Mouse (Mus musculus) heart, adult 18-20 months (tissue): ENCODE data around the gene Foxd1. TPM values are rescaled to one million over a fixed set of nuclear protein-coding genes. Genes with fewer than 3 reads are reported as not detected.
A peak's percentile ranks its signal among the peaks of the same experiment; 100 is the strongest.

ENCODE experiments used
- DNase-seq, 2 experiments: peaks; one replicate each; pipeline ENCODE4 v3.0.0; 2021 to 2022; ENCODE audit warnings: mixed read lengths in 1 of 2
- total RNA-seq, 2 experiments: library from RNA; stranded (reverse); gene quantifications; 2 replicates each; pipeline ENCODE4 v1.2.3; 2021

Foxd1 gene
- total RNA-seq, 2 experiments from 2014 or later, result 0.05 to 0.08 TPM

DNA sequence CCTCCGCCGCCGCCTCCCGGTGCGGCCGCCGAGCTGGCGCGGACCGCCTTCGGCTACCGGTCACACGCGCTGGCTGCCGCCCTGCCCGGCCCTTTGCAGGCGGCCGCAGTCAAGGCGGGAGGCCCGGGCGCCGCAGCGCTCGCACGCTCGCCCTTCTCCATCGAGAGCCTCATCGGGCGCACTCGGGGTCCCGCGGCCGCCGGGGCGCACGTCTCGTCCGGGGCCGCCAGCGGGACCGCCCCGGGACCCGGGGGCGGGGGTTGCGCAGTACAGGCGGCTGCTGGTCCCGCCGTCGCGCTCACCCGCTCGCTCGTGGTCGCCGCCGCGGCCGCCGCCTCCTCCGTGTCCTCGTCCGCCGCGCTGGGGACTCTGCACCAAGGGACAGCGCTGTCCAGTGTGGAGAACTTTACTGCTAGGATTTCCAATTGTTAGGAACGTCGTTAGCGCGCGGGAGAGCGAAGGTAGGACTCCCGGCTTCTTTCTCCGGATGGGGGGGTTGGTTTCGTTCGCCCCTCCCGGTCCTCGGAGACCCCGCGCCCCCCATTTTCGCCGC lies 1.6 kb downstream of the Foxd1 start:
- peak in 1 of 2 experiments; percentile 37 for DNase-seq

DNA sequence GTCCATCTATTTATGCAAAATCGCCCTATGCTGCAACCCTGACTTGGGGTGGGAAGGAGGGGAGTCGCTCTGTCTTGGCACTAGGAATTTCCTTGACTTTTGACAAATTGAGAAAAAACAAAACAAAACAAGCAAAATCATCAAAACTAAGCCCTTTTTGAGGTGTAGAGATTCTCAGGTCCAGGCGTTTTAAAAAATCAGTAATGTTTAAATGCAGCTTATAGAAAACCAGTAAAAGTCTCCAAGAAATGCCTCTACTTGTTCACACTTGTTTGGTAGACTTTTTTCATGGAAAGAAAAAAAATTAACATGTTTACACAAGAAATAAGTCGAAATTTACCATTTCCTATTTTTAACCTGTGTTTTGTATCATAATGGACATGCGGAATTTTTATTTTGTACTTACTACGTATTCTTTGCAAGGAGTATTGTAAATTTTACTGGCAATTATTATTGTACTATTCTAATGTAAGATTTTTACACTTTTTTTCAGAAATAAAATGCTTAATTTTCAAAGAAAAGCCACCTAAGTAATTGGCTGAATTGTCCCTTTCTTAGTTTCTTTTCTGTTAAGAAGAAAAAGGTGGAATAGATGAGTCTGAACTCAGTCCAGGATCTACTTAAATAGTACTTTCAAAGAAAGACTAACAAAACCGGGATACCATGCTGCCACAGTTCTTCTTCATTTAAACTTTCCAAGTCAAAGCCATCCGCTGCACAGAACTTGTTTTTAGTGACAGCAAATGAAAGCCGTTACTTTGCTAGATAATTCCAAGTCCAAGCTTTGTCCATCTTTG lies 2.3 kb downstream of the Foxd1 start:
- peak in 1 of 2 experiments; percentile 14 for DNase-seq

DNA sequence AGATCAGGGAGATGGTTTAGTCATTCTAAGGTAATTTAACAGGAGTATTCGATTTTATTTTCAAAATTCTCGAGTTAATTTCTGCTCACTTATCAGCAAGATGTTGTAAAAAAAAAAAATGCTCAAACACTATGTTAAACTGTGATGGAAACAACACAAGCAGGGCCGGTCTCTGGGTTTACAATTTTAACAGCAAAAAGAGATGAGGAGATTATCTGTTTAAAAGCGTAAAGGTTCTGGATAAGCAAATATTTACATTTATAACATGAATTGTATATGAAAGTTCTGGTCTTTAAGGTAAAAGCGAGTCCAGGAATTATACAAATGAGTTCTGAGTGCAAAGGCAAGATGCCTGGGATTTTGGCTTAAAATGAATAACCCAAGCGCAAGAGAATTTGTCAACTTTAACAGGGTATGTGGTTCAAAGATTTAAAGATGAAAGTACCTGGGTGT lies 3.0 kb downstream of the Foxd1 start:
- no peak for DNase-seq

DNA sequence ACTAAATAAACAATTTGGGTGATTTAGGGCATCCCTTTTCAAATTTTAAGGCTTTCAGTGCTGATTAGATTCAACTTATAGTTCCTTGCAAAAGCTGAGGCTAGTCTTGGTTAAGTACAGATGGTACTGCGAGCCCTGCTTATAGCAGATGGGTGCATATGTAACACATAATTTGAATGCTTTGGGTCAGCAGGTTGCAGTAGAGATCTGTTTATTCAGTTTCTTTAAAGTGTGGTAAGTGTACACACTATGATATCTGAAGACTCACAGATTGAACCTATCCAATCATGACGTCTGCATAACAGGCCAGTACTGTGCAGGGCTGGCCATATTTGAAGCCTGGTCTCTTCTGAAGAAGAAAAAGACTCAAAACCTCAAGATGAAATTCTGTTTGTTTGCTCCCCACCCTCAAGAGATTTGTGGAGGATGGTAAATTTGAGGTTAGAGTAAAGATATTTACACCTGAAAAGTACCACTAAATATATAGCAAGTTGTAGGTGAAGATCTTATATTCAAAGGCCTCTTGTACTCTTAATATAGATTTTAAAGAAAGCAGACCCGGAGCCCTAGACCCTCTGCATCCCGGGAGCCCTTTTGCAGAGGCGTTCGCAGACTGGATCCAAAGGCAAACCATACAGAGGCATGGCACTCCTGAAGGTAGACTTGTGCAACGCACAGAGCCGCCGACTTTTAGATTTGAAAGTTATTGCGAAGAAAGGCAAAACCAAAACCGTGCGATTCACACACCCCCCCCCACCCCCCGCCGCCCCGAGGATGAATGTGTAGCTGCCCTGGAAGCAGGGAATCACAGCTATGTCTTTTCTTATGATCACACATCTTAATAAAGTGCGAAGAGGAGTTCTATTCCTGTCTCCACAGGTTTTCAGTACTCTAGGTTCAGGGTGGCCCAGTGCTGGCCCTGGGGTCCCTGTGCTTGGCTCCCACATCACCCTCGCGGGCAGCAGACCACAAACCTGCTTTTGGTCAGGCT lies 3.7 kb downstream of the Foxd1 start:
- DNase-seq, result no peak

DNA sequence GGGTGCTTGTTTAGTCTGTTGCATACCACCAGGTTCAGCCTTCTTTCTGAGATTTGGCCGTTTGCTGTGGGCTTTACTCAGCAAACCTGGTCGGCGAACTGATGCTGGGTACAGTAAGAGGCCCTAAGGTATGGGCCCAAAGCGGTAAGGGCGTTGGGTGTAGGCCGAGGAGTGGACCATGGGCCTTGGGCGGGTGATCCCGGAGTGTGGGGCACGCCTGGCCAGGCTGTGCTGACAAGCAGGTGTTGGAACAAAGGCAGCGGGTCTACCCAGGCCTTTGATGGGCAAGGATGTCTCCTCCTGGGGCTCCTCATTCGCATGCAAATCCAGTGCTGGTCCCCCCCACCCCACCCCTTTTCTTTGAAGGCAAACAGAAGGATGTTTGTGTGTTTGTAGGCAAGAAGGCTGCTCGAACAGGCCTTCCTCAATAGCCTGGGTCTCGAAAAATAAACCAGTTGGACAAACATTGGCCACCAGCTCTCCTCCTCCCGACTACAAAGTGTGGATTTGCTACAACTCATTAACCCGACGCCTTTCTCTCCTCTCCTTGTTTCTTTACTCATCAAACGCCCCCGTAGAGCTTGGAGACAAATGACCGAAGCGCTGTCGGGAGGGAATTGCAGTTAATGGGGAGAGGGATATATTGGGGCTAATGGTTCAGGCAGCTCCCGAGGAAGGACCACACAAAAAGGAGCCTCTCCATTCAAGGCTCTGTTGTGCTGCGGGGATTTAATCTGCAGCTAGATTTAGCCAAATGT lies 4.6 kb downstream of the Foxd1 start:
- no peak for DNase-seq

DNA sequence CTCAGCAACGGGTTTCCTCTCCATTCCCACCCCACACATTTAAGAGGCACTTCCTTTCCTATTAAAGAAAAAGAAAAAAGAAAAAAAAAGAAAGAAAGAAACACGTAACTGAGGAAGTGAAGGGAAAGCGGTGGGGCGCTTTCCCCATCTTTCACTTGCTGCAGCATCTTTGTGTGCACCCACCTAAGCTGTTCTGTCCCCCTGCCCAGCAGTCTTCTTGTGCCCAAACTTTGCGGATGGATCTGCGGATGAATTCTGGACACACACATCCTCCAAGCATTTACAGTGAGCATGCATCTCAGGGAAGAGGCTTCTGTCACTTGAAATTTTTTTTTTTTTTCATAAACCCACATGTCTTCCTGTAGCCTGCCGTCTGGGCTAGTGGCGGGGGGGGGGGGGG lies 5.3 kb downstream of the Foxd1 start:
- DNase-seq, result no peak

DNA sequence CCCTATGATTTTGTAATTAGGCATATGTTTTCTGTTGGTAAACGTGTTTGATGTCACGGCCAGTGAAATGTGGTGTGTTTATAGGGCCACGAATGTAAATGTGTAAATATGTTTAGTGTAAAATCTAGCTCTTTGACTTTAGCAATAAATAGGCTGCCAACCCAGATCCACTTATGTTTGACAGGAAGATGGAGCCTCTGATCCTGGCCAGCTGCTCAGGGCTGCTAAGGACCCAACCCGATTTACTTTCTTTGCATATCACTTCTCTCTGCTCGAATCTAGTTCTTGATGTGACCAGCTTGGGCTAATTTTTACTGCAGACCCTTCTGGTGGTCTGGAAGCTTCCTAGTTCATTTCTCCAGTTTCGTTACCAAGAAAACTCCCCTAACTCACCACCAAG lies 6.3 kb downstream of the Foxd1 start:
- DNase-seq, result no peak

DNA sequence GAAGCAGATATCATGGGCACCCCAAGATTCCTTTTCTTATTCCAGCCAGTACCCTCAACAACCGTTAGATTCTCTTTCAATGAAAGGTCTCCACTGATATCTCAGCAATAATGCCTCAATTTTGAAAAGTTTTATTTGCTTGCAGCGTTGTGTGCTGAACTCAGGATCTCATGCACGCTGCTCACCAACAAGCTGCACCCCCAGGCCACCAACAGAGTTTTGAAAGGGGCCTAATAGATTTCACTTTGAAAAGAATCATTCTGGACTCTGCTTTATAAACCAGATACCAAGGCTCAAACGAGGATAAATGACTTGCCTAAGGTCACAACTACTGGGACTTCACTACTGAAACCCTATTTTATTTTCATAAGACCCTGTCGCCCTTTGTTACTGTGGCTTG lies 7.1 kb downstream of the Foxd1 start:
- no peak for DNase-seq

DNA sequence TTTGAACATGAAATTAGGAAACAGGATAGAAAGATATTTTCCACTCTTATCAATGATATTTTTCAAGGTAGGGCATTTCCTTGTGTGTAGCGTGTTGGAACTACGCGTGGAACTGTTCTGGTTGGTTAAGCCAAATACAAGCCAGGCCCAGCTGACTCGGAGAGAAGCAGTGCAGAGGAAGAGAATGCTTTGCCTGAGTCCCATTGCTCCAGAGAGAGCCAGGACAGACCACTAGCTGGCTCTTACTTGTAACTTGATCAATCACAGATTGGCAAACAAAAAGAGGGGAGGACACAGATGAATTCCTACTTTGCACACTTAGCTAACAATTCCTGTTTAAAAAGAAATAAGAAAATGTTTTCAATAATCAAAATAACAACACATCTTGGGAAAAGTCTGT lies 9.0 kb downstream of the Foxd1 start:
- no peak for DNase-seq

DNA sequence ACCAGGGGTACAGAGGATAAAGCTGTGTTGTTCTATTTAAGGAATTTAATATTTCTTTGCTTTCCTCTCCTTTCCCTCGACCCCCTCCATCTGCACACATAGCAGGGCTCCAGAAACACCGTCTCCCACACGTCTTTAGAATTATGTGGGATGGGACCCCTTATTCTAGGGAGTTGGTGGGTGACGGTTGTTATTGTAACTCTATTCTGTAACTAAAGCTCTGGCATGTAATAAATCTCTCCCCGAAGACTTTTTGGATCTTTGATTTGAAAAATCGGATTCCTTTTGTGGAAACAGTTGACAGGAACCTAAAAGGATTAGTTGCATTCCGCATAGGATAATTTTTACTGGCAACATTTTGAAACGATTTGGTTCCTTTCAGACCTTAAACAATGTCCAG lies 11.0 kb downstream of the Foxd1 start:
- DNase-seq, result no peak

DNA sequence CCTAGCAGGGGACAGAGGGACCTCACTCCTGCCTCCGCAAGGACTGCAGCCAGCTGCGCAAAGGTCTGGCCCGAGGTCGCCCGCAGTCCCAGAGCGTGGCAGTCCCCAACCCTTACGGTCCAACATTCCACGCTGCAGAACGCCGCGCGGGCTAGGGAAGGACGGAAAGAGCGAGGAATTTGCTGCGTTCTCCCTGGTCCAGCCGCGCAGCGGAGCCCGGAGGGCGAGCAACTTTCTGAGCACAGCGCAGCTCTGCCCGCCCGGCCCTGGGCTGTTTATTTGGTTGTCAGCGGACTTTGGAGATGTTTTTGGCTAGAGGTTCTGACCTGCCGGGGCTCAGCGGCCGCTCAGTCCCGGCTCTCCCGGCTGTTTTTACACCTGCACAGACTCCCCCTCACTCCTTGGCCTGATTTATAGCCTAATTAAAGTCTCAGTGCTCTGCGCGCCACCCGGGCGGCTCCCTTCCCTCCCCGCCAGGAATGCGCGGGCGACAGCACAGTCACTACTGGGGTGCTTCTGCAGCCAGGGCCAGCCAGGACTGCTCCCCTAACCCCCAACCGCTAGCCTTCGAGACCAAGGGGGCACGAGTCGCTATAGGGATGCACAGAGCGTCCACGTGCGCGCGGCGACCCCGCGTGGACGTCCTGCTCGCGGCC lies 11.9 kb downstream of the Foxd1 start:
- no peak for DNase-seq

DNA sequence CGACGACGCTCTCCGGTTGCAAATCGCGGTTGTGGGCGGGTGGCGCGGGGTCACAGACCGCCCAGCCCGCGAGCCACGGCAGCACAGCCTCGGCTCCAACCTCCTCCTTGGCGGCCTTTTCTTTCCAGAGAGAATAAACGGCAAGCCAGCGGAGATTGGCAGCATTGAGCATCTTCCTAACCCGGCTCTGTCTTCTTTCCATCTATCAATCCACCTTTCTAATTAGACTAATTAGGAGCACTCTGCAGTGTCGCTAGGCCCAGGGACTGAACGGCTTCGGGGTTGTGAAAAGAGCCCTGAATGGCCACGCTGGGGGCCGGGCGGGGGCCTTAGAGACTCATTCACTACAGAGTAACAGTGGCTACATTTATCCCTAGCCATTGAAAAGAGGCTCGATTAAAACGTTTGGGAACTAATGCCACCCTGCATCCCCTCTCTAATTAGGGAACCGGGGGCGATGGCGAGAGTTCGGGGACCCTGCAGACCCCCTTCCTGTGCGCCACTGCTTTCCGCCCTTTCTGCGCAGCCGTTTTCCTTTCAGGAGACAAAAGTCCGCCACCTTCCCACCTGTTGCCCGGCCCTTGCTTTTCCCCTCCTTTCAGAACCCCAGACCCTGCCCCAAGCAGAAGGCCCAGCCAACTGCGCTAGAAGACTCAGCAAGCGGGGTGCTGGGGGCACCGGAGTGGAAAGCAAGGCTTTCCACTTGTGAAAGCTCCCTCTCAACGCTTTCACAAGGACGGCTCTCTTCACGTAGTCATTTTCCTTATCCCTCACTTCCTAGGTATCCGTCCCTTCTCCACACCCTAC lies 12.6 kb downstream of the Foxd1 start:
- no peak for DNase-seq

DNA sequence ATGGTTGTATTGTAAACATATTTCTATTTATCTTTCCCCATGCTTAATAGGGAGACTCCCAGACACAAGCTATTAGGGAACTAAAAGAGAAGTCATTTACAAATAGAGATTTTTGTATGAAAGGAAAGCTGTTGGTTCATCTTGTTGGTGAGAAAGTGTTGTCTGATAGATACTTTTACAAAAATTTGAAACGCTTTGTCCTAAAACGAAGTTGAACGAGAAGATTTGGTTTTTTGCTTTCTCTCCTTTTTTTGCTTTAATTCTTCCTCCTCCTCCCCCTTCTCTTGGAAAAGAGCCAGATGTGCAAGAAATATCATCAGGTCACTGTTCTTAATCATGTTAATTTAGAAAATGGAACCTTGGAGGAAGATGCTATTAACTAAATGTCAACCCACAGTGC lies 13.6 kb downstream of the Foxd1 start:
- no peak for DNase-seq

DNA sequence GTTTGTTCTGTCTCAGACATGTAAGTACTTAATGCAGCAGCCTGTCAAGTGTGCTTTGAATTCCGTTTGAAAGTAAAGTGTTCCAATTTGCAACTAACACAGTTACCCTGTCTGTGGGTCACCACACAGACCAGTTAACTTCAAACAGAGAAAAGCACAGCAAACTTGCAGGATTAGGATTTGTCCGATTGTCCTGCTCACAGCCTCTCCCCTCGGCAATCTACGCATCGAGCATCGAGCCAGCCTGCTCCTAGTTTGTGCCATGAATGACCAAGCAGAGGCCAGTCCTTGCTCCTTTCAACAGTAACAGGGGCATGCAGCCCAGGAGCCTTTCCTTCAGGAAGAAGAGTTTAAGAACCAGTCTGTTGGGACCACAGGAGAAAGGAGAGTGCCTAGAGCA lies 15.0 kb downstream of the Foxd1 start:
- DNase-seq, result no peak

DNA sequence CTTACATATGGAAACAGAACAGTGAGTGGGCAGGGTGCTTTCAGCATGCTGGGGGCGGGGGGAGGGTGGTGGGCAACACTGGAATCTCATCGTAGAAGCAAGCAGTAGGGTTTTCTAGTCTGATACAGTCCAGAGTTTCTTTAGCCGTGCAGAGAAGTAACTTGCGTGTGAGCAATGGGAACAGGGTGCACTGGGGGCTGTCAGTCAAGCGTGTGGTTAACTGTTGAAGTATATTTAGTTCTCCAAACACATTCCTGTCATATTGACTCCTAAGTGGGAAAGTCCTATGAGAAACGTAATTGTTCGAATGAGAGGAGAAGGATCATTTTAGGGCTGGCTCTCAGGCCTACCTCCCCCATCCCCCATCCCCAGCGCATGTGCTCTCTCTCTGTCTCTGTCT lies 20.5 kb downstream of the Foxd1 start:
- DNase-seq, result no peak

DNA sequence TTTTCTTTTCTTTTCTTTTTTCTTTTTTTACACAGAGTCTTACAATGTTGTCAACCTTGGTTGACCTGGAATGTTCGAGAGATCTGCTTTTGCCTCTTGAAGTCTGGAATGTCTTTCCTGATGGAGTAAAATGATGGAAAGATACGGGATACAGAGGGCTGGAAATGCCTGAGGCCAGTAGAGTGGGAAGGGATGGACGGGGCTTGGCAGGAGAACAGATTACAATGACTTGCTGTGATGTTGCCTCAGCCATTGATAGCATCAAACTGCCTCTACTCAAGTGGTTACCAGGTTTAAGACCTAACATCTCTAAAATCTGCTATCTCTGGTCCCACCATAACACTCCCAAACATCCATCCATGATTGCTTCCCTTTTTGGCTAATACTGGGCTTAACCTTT lies 20.9 kb downstream of the Foxd1 start:
- DNase-seq, result no peak

DNA sequence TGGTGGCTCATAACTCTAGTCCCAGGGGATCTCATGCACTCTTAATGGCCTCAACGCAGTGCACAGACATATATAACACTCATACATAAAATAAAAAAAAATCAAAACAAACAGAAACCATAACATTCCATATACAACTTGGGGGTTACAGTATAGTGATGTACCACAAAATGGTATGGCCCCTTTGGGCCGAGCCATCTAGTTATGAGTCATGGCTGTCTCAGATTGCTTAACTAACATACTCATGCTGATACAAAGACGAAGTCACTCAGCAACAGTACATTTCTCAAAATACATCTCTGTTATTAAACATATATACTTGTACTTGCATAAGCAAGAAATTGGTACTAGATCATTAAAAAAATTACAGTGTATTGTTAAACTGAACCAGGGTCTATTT lies 23.7 kb downstream of the Foxd1 start:
- DNase-seq, result no peak

DNA sequence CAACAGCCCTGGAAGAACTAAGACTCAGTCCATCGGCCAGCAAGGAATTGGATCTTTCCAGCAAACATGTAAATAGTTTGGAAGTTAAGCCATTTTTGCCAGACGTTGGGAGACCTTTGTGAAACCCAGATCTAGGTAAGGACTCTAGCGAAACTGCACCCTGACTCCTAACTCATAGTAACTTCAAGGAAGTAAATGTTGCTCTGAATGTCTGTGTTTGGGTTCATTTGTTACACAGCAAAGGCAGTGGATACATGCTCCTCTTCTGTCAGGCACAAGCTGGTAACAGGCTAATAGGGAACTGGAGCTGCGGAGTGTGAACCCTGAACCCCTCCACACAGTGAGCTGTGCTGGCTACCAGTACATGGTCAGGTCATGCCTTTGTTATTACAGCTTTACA lies 28.7 kb downstream of the Foxd1 start:
- no peak for DNase-seq

DNA sequence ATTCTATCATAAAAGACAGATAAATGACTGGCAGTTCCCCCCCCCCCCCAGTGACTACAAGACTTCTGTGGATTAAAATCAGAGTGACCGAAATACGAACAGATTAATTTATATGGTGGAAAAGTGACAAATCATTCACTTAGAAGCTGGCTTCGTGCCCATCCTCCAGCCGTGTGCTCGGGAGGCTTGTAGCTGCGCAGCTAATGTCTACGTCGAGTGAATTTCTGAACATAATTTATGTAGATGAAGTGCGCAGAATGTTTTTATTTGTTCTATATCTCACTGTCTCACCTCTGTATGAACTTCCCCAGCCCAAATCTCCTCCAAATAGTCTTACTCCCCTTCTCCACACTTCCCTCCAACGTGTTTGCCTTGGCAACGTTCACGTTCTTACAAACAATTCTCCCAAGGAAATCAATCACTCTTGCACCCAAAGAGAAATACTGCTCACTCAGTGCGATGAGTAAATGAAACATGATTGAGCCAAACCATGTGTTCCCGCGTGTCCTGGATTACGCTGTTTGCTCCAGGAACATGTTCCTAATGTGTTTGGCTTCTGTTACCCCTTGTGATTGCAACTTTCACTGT lies 30.0 kb downstream of the Foxd1 start:
- DNase-seq, result no peak

DNA sequence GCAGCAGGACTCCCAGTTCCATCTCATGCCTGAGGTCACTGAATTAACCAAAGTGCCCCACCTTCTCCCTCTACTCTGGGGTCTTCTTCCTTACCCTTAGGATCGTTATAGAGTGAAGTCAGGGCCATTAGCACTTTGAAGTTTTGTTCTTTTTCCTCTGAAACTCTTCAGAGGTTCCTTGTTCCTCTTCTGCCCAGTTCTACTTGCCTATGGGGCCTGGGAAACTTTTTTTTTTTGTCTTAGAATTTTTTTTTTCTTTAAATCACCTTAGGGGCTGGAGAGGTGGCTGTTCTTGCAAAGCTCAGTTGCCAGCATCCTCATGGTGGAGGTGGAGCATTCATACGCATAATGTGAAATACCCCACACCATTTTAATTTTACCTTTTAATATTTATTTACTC lies 31.8 kb downstream of the Foxd1 start:
- no peak for DNase-seq
